Mouse (Mus musculus): ENCODE data around the gene Spg11. TPM values are rescaled to one million over a fixed set of nuclear protein-coding genes. Genes with fewer than 3 reads are reported as not detected.

Spg11 gene
- total RNA-seq (2017): 26.4 and 30.3 TPM in 2 replicates

DNA sequence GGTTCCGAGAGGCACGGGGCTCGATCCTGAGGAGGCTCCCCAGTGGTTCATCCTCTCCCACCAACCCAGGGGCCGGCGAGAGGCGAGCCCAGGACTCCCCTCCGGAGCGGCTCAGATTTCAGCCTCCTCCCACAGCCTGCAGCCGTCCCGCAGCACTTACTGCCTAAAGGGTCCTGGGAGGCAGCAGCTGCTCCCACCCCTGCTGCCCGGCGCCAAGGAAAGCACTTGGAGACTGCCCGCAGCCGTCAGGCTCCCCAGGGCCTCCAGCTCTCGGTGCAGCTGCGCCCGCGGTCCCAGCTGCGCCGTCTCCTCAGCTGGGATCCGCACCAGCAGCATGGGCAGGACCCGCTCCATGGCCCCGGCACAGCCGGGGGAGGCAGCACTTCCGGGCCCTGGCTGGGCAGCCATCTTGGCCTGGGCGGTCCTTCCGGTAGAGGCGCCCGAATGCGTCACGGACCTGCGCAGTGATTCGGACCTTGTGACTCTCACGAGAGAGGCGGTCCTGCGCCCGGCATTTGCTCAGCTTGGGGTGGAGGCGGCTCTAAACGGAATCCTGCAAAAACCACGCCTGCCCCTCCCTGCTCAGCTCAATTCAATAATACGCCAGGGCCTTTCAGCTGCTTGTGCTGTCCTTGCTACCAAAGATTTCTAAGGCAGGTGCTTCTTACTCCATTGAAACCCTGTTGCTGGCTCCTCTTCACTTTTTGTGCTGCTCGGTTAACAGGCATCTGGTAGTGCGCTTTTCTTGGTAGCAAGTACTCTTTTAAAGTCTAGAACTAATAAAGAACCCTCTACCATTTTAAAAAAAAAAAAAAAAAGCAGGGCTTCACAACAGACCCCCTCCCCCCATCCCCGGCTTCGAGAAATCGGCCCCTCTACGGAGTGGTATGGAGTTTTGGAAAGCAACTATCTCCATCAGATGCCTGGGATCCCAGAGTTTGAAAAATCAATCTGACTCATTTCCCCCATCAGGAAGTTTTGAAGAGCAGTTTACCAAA lies at the start of gene Spg11:
Spg11 (minus strand) TSS at position 426 of the 998 bp plus-strand sequence.
- peak; percentile 99 for ATAC-seq (ENCODE audit: extremely low read depth, insufficient number of reproducible peaks, low FRiP score, poor library complexity, severe bottlenecking)

DNA sequence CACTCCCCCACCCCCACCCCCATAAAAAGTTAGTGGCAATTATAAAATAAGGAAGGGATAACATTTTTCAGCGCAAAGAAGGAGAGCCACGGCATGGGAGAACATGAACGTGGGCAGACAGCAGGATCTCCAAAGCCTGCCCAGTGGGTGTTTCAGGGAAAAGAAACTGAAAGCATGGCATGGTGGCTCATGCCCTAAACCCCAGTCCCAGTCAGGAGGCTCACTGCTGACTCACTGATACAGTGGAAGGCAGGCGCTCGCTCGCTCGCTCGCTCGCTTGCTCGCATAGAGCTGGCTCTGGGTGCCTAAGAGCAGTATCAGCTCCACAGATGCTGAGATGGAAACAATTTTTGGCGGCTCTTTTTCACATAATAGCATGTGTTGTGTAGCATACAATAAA lies 46.1 kb upstream of the Spg11 start:
- peak; percentile 52 for ATAC-seq (ENCODE audit: extremely low read depth, insufficient number of reproducible peaks, low FRiP score, poor library complexity, severe bottlenecking)

DNA sequence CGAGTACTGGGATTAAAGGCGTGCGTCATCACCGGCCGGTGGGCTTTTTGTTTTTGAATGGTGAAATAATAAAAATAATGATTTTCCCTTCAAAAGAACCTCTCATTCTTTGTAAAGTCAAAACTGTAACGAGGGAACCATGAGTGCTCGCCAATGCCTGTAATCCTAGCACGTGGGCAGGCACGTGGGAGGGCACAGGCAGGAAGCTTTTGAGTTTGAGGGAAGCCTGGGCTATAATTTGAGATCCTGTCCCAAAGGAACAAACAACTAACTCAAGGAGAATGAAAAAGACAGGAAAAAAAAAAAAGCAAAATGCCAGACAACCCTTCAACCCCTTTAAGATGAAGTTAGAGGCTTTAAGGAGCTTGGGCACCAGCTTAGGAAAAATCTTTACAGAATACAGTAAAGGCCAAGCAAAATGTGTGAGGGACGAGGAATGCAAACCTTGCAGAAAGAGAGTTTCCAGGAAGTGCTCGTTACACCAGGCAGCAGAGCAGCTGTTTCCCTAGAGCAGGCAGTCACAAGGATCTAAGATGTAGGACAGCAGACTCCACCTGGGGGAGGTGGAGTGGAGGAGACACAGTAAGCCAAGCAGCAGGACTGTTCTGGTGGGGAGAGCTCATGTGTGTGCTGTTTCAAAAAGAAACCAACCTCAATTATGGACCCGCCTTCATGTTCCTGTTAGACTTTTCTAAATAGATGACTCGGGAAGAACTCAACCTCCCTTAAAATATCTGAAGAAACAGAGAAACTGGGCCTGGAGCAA lies 45.4 kb upstream of the Spg11 start:
- no peak for ATAC-seq (ENCODE audit: extremely low read depth, insufficient number of reproducible peaks, low FRiP score, poor library complexity, severe bottlenecking)

GRCm38 (mm10) chr2:122162529-122162928 lies 44.3 kb upstream of the Spg11 start:
- no peak for ATAC-seq (ENCODE audit: extremely low read depth, insufficient number of reproducible peaks, low FRiP score, poor library complexity, severe bottlenecking)

GRCm38 (mm10) chr2:122161542-122161941 lies 43.4 kb upstream of the Spg11 start:
- no peak for ATAC-seq (ENCODE audit: extremely low read depth, insufficient number of reproducible peaks, low FRiP score, poor library complexity, severe bottlenecking)

DNA sequence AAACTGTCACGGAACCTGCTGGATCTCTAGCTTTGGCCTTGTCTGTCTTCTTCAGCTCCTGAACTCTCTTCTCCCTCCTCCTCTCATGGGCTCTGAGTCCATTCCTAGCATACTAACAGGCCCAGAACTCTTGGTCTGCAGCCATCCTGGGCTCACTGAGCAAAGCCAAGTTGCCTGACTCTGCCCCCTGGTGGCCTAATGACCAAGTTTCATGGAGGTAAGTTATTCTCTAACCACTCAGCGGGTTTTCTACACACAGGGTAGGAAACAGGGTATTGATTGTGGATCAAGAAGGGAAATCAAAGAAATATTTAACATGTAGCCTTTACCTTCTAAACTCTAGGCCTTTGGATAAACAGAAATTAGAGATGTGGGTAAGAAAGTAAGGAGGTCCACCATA lies 42.5 kb upstream of the Spg11 start, which contains the start of gene Trim69:
Trim69 (plus strand) TSS at position 21 of the 400 bp plus-strand sequence.
- peak; percentile 78 for ATAC-seq (ENCODE audit: extremely low read depth, insufficient number of reproducible peaks, low FRiP score, poor library complexity, severe bottlenecking)

DNA sequence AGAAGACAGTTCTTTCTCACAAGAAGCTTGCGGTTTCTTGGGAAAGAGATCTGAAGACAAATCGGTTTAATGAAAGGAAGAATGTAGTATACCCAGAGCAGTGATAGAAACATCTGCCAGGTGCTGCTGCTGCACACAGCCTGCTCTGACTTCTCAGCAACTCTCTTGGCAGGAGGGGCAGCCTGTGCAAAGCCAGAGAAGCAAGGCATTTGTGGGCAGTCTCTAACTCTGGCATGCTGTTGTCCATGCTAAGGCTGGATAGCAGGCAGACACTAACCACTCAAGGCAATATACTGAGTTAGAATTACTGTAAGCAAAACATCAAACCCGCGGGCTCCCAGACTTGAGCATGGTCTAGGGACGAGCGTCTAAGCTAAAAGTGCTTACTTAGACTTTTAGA lies 41.5 kb upstream of the Spg11 start:
- no peak for ATAC-seq (ENCODE audit: extremely low read depth, insufficient number of reproducible peaks, low FRiP score, poor library complexity, severe bottlenecking)

DNA sequence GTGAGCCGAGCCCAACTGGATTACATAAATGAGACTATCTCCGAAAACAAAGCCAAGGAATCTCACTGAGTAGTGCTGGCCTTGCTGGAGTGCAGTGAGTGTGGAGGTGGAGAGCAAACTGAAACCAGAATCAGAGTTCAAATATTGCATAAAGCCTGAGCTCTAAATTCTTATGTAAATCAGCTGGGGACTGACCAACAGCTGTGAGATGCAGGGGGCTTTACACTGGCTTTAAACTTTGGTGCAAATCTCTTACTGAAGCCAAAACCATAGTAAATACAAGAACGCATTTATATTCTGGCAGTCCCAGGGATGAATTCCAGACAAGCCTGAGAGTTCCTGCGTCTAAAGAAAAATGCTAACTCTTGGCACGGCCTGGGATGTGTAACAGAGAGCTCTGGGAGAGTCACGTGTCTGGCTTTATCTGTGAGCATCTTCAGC lies 40.2 kb upstream of the Spg11 start:
- ATAC-seq (ENCODE audit: extremely low read depth, insufficient number of reproducible peaks, low FRiP score, poor library complexity, severe bottlenecking): no peak

DNA sequence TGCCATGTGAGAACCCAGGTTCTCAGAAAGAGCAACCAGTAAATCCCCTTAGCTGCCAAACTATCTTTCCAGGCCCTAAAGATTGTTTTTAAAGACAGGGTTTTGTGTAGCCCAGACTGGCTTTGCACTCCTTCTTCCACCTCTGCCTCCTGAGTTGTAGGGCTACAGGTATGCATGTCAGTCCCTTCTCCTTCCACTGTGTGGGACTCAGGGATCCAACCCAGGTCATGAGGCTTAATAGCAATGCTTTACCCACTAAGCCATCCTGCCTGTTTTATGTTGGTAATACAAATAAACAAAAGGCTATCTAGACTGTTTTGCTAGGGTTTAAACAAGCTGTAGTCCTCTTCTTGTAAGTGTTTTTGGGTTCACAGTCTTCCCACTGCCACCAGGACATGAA lies 39.4 kb upstream of the Spg11 start:
- ATAC-seq (ENCODE audit: extremely low read depth, insufficient number of reproducible peaks, low FRiP score, poor library complexity, severe bottlenecking): no peak

DNA sequence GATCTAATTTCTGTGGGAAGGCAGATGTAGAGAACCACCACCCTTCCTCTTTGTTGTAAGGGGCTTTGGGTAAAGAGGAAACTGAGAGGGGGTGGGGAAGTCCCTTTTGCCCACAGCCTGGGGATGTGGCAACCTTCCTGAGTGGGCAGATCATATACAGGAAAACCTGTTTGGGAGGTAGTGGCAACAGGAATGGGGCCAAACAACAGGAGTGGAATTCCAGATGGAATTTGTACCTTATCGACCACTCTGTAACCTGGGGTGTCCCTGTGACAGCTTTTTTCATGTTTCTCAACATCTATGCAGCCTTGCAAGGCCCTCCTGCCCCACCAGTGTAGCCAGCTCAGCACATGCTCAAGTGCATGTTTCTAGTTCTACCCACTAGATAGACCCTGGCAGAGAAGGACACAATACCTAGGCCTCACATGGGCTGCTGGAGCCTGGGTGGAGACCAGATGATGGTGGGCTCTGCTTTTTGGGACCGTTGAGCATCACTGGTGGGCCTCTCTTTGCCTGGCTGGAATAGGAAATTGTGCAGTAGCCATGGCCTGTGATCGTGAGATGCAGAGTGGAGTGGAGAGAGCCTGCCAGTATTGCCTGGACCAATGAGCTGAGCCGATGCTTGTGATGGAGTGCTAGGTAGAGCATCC lies 38.0 kb upstream of the Spg11 start:
- ATAC-seq (ENCODE audit: extremely low read depth, insufficient number of reproducible peaks, low FRiP score, poor library complexity, severe bottlenecking): peak; percentile 40

DNA sequence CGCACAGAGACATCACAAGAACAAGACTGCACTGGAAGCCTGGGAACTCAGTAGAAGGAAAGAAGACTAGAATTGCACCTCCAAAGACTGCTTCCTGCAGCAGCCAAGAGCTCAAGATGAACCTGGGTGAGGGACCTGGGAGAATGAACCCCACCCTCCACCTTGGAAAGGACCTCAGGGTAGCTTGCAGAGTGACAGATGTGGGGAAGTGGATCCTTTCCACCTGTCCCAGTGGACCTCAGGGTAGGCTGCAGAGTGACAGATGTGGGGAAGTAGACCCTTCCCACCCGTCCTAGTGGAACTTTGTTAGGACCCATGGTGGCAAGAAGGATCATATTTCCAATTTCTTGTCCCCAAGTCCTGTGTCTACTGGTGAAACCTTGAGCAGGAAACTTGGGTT lies 37.1 kb upstream of the Spg11 start:
- ATAC-seq (ENCODE audit: extremely low read depth, insufficient number of reproducible peaks, low FRiP score, poor library complexity, severe bottlenecking): no peak

GRCm38 (mm10) chr2:122154479-122154878 lies 36.3 kb upstream of the Spg11 start:
- ATAC-seq (ENCODE audit: extremely low read depth, insufficient number of reproducible peaks, low FRiP score, poor library complexity, severe bottlenecking): no peak

GRCm38 (mm10) chr2:122153681-122154365 lies 35.6 kb upstream of the Spg11 start:
- ATAC-seq (ENCODE audit: extremely low read depth, insufficient number of reproducible peaks, low FRiP score, poor library complexity, severe bottlenecking): no peak

DNA sequence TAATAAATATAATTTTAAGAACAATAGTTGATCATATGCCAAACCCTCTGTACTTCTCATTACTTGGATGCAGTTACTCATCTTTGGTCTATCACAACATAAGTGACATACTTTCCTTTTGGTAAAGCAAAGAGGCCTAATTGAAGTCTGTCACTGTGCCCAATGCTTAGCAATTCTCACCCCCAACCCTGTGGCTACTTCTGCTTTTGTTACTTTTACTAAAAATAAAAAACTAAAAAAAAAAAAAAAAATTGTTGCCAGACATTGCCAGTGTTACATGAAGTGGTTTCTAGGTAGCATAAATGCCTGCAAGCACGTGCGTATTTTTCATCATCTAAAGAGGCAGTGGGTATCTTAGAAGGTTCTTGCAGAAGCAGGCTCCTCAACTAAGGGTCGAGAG lies 34.7 kb upstream of the Spg11 start:
- ATAC-seq (ENCODE audit: extremely low read depth, insufficient number of reproducible peaks, low FRiP score, poor library complexity, severe bottlenecking): no peak

- ATAC-seq (ENCODE audit: extremely low read depth, insufficient number of reproducible peaks, low FRiP score, poor library complexity, severe bottlenecking): no peak
These were observed 33.0 kb upstream of the Spg11 start for GRCm38 (mm10) chr2:122151221-122151620.

GRCm38 (mm10) chr2:122149716-122150115 lies 31.5 kb upstream of the Spg11 start:
- ATAC-seq (ENCODE audit: extremely low read depth, insufficient number of reproducible peaks, low FRiP score, poor library complexity, severe bottlenecking): no peak

DNA sequence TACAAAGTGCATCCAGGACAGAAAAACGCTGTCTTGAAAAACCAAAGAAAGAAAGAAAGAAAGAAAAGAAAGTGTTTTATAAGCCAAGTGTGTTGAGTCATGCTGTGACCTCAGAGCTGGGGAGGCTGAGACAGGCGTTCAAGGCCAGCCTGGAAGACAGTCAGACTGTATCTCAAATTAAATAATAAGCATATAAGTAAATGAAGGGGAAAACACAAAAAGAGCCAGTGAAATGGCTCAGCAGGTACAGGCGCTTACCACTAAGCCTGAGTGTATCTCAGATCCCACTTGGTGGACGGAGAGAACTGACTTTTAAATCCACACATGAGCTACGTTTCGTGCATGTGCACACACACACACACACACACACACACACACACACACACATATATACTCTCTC lies 31.1 kb upstream of the Spg11 start:
- ATAC-seq (ENCODE audit: extremely low read depth, insufficient number of reproducible peaks, low FRiP score, poor library complexity, severe bottlenecking): no peak

DNA sequence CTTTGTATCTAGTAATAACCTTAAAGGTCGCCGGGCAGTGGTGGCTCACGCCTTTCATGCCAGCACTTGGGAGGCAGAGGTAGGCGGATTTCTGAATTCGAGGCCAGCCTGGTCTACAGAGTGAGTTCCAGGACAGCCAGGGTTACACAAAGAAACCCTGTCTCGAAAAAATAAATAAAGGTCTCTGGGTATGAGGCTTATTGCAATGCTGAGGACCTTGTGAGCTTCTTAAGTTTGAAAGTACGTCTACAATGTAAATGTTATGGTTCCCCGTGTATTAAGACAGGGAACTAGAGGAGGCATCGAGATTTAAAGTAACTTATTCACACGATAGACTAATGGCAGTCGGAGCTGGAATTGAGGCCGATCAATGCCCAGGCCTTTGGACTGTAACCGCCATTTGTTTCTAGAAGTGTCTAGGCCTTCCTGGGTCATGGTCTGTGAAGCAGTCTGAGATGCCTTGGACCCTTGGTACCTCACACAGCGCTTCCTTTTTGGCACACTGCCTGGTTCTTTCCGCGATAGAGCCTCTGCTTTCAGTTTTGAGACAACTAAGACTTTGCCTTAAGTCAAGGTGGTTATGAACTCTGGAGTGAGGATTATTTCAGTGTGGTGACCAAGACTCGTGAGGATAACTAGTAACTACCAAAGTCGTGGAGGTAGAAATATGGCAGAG lies 30.2 kb upstream of the Spg11 start:
- peak; percentile 40 for ATAC-seq (ENCODE audit: extremely low read depth, insufficient number of reproducible peaks, low FRiP score, poor library complexity, severe bottlenecking)
